ENCODE assay signal across 13 mouse cellular contexts in the genomic region with DNA sequence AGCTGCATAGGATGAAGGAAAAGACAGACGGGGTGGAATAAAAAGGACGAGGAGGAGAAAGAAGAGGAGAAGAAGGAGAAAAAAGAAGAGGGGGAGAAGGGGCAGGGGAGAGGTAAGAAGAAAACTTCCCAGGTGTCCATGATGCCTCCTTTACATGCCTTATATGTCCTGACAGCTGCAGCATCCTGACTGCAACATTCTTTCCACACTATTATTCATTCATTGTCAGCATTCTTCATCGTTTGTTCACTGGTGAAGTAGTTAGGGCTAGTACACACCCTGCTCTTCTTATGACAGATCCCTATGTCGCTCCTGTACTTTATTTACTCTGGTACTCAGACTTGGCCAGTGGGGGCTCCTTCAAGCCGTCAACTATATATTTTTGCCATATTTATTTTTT.
"Had no signal": no experiment of that assay in that cellular context is flagged by ENCODE, and none has a peak within 500 bp of the region (broad histone marks: within the 10 kb centered on the region; RNA-seq: fewer than 3 reads in every experiment).

No protein-coding gene starts in this region.

- H3K27ac ChIP-seq: midbrain, embryonic 10.5 days; midbrain, embryonic 12.5 days; neural tube, embryonic 12.5 days; stomach, embryonic 15.5 days had no signal

- DNase-seq: lung, adult 18-20 months; lung, embryonic 14.5 days; lung, postnatal 10 days; lung, postnatal 4 days; midbrain, embryonic 14.5 days; right cerebral cortex, postnatal 14 days; thymus, adult 2 months; thymus, postnatal 14 days; thymus, postnatal 36 days had no signal

- H3K4me3 ChIP-seq: midbrain, embryonic 10.5 days; midbrain, embryonic 12.5 days; neural tube, embryonic 12.5 days; stomach, embryonic 15.5 days had no signal

- H3K27me3 ChIP-seq: midbrain, embryonic 12.5 days; neural tube, embryonic 12.5 days; stomach, embryonic 15.5 days had no signal

- H3K36me3 ChIP-seq: midbrain, embryonic 10.5 days; midbrain, embryonic 12.5 days; neural tube, embryonic 12.5 days; stomach, embryonic 15.5 days had no signal

- H3K4me1 ChIP-seq: neural tube, embryonic 12.5 days had no signal

- H3K9me3 ChIP-seq: midbrain, embryonic 10.5 days; midbrain, embryonic 12.5 days; neural tube, embryonic 12.5 days; stomach, embryonic 15.5 days had no signal
